Mouse (Mus musculus): ENCODE measurements around the gene Postn. TPM values are rescaled to one million over a fixed set of nuclear protein-coding genes. Genes with fewer than 3 reads are reported as not detected.

Postn gene
- total and polyA plus RNA-seq, 2 experiments from 2014 or later, result 330 to 435 TPM

GRCm38 (mm10) chr3:54406567-54406966 lies 45.7 kb downstream of the Postn start:
- DNase-seq (ENCODE audit: low spot score) (no peak), ATAC-seq (ENCODE audit: insufficient read depth, low read depth) (no peak)
- Histone ChIP-seq H3K4me3 (ENCODE audit: low read depth, low read length) (no peak overlapping the region), H3K27me3 (ENCODE audit: control insufficient read depth, insufficient read depth, low read length) (no peaks in the 10 kb centered on the region), H3K4me2 (ENCODE audit: low read depth, low read length) (no peak overlapping the region), H3K36me3 (replicated peaks; ENCODE audit: control insufficient read depth, insufficient read depth, low read length) (no peaks in the 10 kb centered on the region), H3K9ac (replicated peaks; ENCODE audit: low read depth, low read length) (no peak overlapping the region), H3K27ac (ENCODE audit: low read depth) (no peak overlapping the region), H3K9me3 (replicated peaks; ENCODE audit: control insufficient read depth, low read length) (no peaks in the 10 kb centered on the region), H3K4me1 (ENCODE audit: control insufficient read depth, insufficient read depth) (no peaks in the 10 kb centered on the region)
- no peak for TF ChIP-seq CTCF (IDR thresholded peaks at IDR 0.05; ENCODE audit: low read depth)
- no peak for TF ChIP-seq EP300 (IDR thresholded peaks at IDR 0.05; ENCODE audit: low read depth)
- 42% methylated on average over 2 of the region's 2 CpGs for WGBS

GRCm38 (mm10) chr3:54411052-54411451 lies 50.1 kb downstream of the Postn start:
- Histone ChIP-seq H3K4me3 (ENCODE audit: low read depth, low read length) (no peak overlapping the region), H3K27me3 (ENCODE audit: control insufficient read depth, insufficient read depth, low read length) (no peaks in the 10 kb centered on the region), H3K27ac (ENCODE audit: low read depth) (peak overlapping the region; percentile 41; the same call in 1 of the 2 replicates), H3K4me1 (ENCODE audit: control insufficient read depth, insufficient read depth) (no peaks in the 10 kb centered on the region), H3K9me3 (replicated peaks; ENCODE audit: control insufficient read depth, low read length) (no peaks in the 10 kb centered on the region), H3K36me3 (replicated peaks; ENCODE audit: control insufficient read depth, insufficient read depth, low read length) (no peaks in the 10 kb centered on the region), H3K9ac (replicated peaks; ENCODE audit: low read depth, low read length) (no peak overlapping the region), H3K4me2 (ENCODE audit: low read depth, low read length) (no peak overlapping the region)
- ATAC-seq (ENCODE audit: insufficient read depth, low read depth) (peak; percentile 58), DNase-seq (ENCODE audit: low spot score) (peak; percentile 40)
- no peak for TF ChIP-seq EP300 (IDR thresholded peaks at IDR 0.05; ENCODE audit: low read depth)
- TF ChIP-seq CTCF (IDR thresholded peaks at IDR 0.05; ENCODE audit: low read depth), result no peak
- 61% methylated on average over 3 of the region's 3 CpGs for whole genome bisulfite sequencing

- Histone ChIP-seq H3K27me3 (ENCODE audit: control insufficient read depth, insufficient read depth, low read length) (no peaks in the 10 kb centered on the region), H3K4me3 (ENCODE audit: low read depth, low read length) (no peak overlapping the region), H3K36me3 (replicated peaks; ENCODE audit: control insufficient read depth, insufficient read depth, low read length) (no peaks in the 10 kb centered on the region), H3K9me3 (replicated peaks; ENCODE audit: control insufficient read depth, low read length) (no peaks in the 10 kb centered on the region), H3K4me2 (ENCODE audit: low read depth, low read length) (no peak overlapping the region), H3K4me1 (ENCODE audit: control insufficient read depth, insufficient read depth) (0 out of 2 replicates have a peak, but pooled peaks cover 4% of the 10 kb centered on the region), H3K27ac (ENCODE audit: low read depth) (no peak overlapping the region), H3K9ac (replicated peaks; ENCODE audit: low read depth, low read length) (no peak overlapping the region)
- ATAC-seq (ENCODE audit: insufficient read depth, low read depth) (no peak), DNase-seq (ENCODE audit: low spot score) (no peak)
- 72% methylated on average over 7 of the region's 7 CpGs for WGBS
- no peak for TF ChIP-seq CTCF (IDR thresholded peaks at IDR 0.05; ENCODE audit: low read depth)
- no peak for TF ChIP-seq EP300 (IDR thresholded peaks at IDR 0.05; ENCODE audit: low read depth)
Measured at GRCm38 (mm10) chr3:54412885-54413583, 52.1 kb downstream of the Postn start.

GRCm38 (mm10) chr3:54413584-54413897 lies 52.6 kb downstream of the Postn start:
- Histone ChIP-seq H3K27me3 (ENCODE audit: control insufficient read depth, insufficient read depth, low read length) (no peaks in the 10 kb centered on the region), H3K4me3 (ENCODE audit: low read depth, low read length) (no peak overlapping the region), H3K27ac (ENCODE audit: low read depth) (no peak overlapping the region), H3K4me1 (ENCODE audit: control insufficient read depth, insufficient read depth) (0 out of 2 replicates have a peak, but pooled peaks cover 7% of the 10 kb centered on the region), H3K4me2 (ENCODE audit: low read depth, low read length) (no peak overlapping the region), H3K36me3 (replicated peaks; ENCODE audit: control insufficient read depth, insufficient read depth, low read length) (no peaks in the 10 kb centered on the region), H3K9me3 (replicated peaks; ENCODE audit: control insufficient read depth, low read length) (no peaks in the 10 kb centered on the region), H3K9ac (replicated peaks; ENCODE audit: low read depth, low read length) (no peak overlapping the region)
- no peak for ATAC-seq (ENCODE audit: insufficient read depth, low read depth)
- TF ChIP-seq EP300 (IDR thresholded peaks at IDR 0.05; ENCODE audit: low read depth), result no peak
- no peak for TF ChIP-seq CTCF (IDR thresholded peaks at IDR 0.05; ENCODE audit: low read depth)
- 77% methylated on average over 1 of the region's 1 CpGs for WGBS
- DNase-seq (ENCODE audit: low spot score), result no peak

- no peak for DNase-seq (ENCODE audit: low spot score)
- WGBS, result 63% methylated on average over 1 of the region's 1 CpGs
- no peaks in the 10 kb centered on the region for H3K36me3 ChIP-seq (replicated peaks; ENCODE audit: control insufficient read depth, insufficient read depth, low read length)
Measured at GRCm38 (mm10) chr3:54414386-54414785, 53.5 kb downstream of the Postn start.

More at GRCm38 (mm10) chr3:54414386-54414785, 53.5 kb downstream of the Postn start:
- Histone ChIP-seq H3K9ac (replicated peaks; ENCODE audit: low read depth, low read length) (no peak overlapping the region), H3K4me2 (ENCODE audit: low read depth, low read length) (no peak overlapping the region), H3K9me3 (replicated peaks; ENCODE audit: control insufficient read depth, low read length) (no peaks in the 10 kb centered on the region), H3K4me3 (ENCODE audit: low read depth, low read length) (no peak overlapping the region), H3K4me1 (ENCODE audit: control insufficient read depth, insufficient read depth) (0 out of 2 replicates have a peak, but pooled peaks cover 7% of the 10 kb centered on the region), H3K27me3 (ENCODE audit: control insufficient read depth, insufficient read depth, low read length) (no peaks in the 10 kb centered on the region), H3K27ac (ENCODE audit: low read depth) (no peak overlapping the region)
- ATAC-seq (ENCODE audit: insufficient read depth, low read depth), result no peak
- TF ChIP-seq EP300 (IDR thresholded peaks at IDR 0.05; ENCODE audit: low read depth), result no peak
- TF ChIP-seq CTCF (IDR thresholded peaks at IDR 0.05; ENCODE audit: low read depth), result no peak
